Mouse (Mus musculus) kidney, adult 10 weeks (tissue): ENCODE measurements around the gene Klra17. TPM values are rescaled to one million over a fixed set of nuclear protein-coding genes. Genes with fewer than 3 reads are reported as not detected.

ENCODE experiments used
- polyA plus RNA-seq: library from polyadenylated mRNA; stranded (reverse); fragments of 350-450 nt; fragmentation: Illumina TruSeq; extraction: RNeasy Lipid Tissue Mini Kit (QIAGEN cat#74804); gene quantifications from one replicate; pipeline ENCODE4 v1.2.3, GENCODE M21; 2014; ENCODE audit warnings: low read depth, low replicate concordance

Gene Klra17
- not detected for polyA plus RNA-seq

GRCm38 (mm10) chr6:129876549-129876948 is at the start of gene Klra17:
Gene Klra17, minus strand, starts transcription at chr6:129876672.

GRCm38 (mm10) chr6:129917476-129917946 is 41.0 kb upstream of the Klra17 start, which contains the start of gene Klra5:
Gene Klra5, minus strand, starts transcription at chr6:129917650.

GRCm38 (mm10) chr6:129862349-129862748 is 14.1 kb downstream of the Klra17 start, which contains the start of gene Gm17631:
Gene Gm17631, plus strand, starts transcription at chr6:129862649.

GRCm38 (mm10) chr6:129784170-129784569 is 92.3 kb downstream of the Klra17 start, which contains the start of gene Gm156:
Gene Gm156, minus strand, starts transcription at chr6:129784270.

Other genes with a start within 250 kb of the Klra17 start
- gene Klrc3, start 233.3 kb downstream of the Klra17 start, polyA plus RNA-seq = not detected
- gene Klrc2, start 216.0 kb downstream of the Klra17 start, polyA plus RNA-seq = 0.40 TPM
- gene Klrc1, start 197.7 kb downstream of the Klra17 start, polyA plus RNA-seq = 0.44 TPM
- 0.81 TPM for gene Klri1, start 159.5 kb downstream of the Klra17 start, polyA plus RNA-seq
- gene Klri2, start 136.2 kb downstream of the Klra17 start, polyA plus RNA-seq = not detected
- not detected for gene Gm156, start 92.4 kb downstream of the Klra17 start, polyA plus RNA-seq
- gene Gm17631, start 14.0 kb downstream of the Klra17 start, polyA plus RNA-seq = not detected
- not detected for gene Klra5, start 41.0 kb upstream of the Klra17 start, polyA plus RNA-seq
- gene Klra6, start 150.3 kb upstream of the Klra17 start, polyA plus RNA-seq = not detected
- not detected for gene Klra4, start 190.6 kb upstream of the Klra17 start, polyA plus RNA-seq